ENCODE assay signal across 7 mouse cellular contexts in the genomic region with DNA sequence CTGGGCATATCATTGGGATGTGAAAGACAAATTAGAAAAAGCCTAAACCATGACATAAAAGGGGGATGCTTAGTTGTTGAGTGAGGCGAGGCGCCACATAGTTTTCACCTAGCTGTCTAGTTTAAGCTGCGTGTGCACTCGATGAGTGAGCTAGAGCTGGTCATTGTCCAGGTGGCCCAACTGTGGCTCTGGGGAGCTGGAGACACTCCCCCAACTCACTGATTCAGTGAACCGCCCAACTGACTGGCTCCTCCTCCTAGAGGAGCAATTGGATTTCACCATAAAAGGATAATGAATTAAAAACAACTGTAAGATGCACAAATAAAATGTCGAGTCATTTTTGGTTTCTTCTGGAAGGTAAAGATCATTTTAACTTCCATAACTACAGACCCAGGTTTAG. TPM values are rescaled to one million over a fixed set of nuclear protein-coding genes. Genes with fewer than 3 reads are reported as not detected.
DNase-seq lines count a peak whose midpoint lies in the region; ATAC-seq and TF ChIP-seq lines count a peak whose summit lies in the region.

No protein-coding gene starts in this region.

- H3K4me3 ChIP-seq in lung, embryonic 15.5 days = peak overlapping the region; percentile 92
- H3K4me3 ChIP-seq in cortical plate, adult 2 months (ENCODE audit: insufficient read depth, low read length) = peak overlapping the region; percentile 93
- H3K4me3 ChIP-seq in hindbrain, embryonic 13.5 days = peak overlapping the region; percentile 93
- peak overlapping the region; percentile 88 for H3K4me3 ChIP-seq in midbrain, postnatal 0 days (ENCODE audit: low read depth, low read length)

- 38% methylated on average over 6 of the region's 6 CpGs for WGBS in lung, embryonic 15.5 days
- 50% methylated on average over 6 of the region's 6 CpGs for WGBS in hindbrain, embryonic 13.5 days
- WGBS in midbrain, postnatal 0 days = 47% methylated on average over 6 of the region's 6 CpGs

- no peak for TF ChIP-seq POLR2A in cortical plate, adult 2 months (IDR thresholded peaks at IDR 0.05; ENCODE audit: extremely low read depth, insufficient read depth, low read length)

- no peaks in the 10 kb centered on the region for H3K36me3 ChIP-seq in lung, embryonic 15.5 days
- H3K36me3 ChIP-seq in hindbrain, embryonic 13.5 days = no peaks in the 10 kb centered on the region
- H3K36me3 ChIP-seq in midbrain, postnatal 0 days (ENCODE audit: insufficient read depth, low read length) = no peaks in the 10 kb centered on the region

- ATAC-seq in lung, embryonic 15.5 days (ENCODE audit: borderline replicate concordance, extremely low read depth, low FRiP score, low TSS enrichment) = no peak
- ATAC-seq in hindbrain, embryonic 13.5 days (ENCODE audit: low FRiP score) = no peak
- no peak for ATAC-seq in midbrain, postnatal 0 days (ENCODE audit: low FRiP score)

- H3K4me2 ChIP-seq in lung, embryonic 15.5 days = peak overlapping the region; percentile 63
- peak overlapping the region; percentile 79 for H3K4me2 ChIP-seq in hindbrain, embryonic 13.5 days
- peak overlapping the region; percentile 74 for H3K4me2 ChIP-seq in midbrain, postnatal 0 days (ENCODE audit: low read depth, low read length, poor library complexity, severe bottlenecking)

- no peak for TF ChIP-seq CTCF in cortical plate, adult 2 months (IDR thresholded peaks at IDR 0.05; ENCODE audit: extremely low read depth, insufficient read depth, low read length)
- TF ChIP-seq CTCF in midbrain, postnatal 0 days (IDR thresholded peaks at IDR 0.05) = no peak

- DNase-seq in lung, postnatal 36 days = no peak
- DNase-seq in midbrain, postnatal 0 days (ENCODE audit: low spot score) = no peak
- no peak for DNase-seq in frontal cortex, postnatal 10 days (ENCODE audit: low spot score in 2 of 2)
- DNase-seq in urinary bladder, postnatal 4 days (ENCODE audit: low spot score in 2 of 2) = no peak

- H3K27me3 ChIP-seq in lung, embryonic 15.5 days = no peaks in the 10 kb centered on the region
- no peaks in the 10 kb centered on the region for H3K27me3 ChIP-seq in hindbrain, embryonic 13.5 days
- no peaks in the 10 kb centered on the region for H3K27me3 ChIP-seq in midbrain, postnatal 0 days (ENCODE audit: insufficient read depth, low read length)

- H3K9ac ChIP-seq in lung, embryonic 15.5 days = no peak overlapping the region
- H3K9ac ChIP-seq in hindbrain, embryonic 13.5 days = peak overlapping the region; percentile 92
- H3K9ac ChIP-seq in midbrain, postnatal 0 days (replicated peaks; ENCODE audit: low read length, poor library complexity, severe bottlenecking) = peak overlapping the region; percentile 85; the same call in 1 of the 2 replicates

- no peak overlapping the region for H3K27ac ChIP-seq in lung, embryonic 15.5 days
- no peak overlapping the region for H3K27ac ChIP-seq in cortical plate, adult 2 months (ENCODE audit: insufficient read depth, low read length)
- H3K27ac ChIP-seq in hindbrain, embryonic 13.5 days = no peak overlapping the region
- no peak overlapping the region; the same call in 1 of the 2 replicates for H3K27ac ChIP-seq in midbrain, postnatal 0 days (ENCODE audit: low read depth, low read length)

- no peaks in the 10 kb centered on the region for H3K9me3 ChIP-seq in lung, embryonic 15.5 days
- no peaks in the 10 kb centered on the region for H3K9me3 ChIP-seq in hindbrain, embryonic 13.5 days
- no peaks in the 10 kb centered on the region for H3K9me3 ChIP-seq in midbrain, postnatal 0 days (ENCODE audit: low read length)

- H3K4me1 ChIP-seq in lung, embryonic 15.5 days = peaks cover 14% of the 10 kb centered on the region
- H3K4me1 ChIP-seq in cortical plate, adult 2 months (ENCODE audit: control insufficient read depth, insufficient read depth, low read length) = peaks cover 7% of the 10 kb centered on the region
- H3K4me1 ChIP-seq in hindbrain, embryonic 13.5 days (replicated peaks) = peaks cover 24% of the 10 kb centered on the region
- H3K4me1 ChIP-seq in midbrain, postnatal 0 days (ENCODE audit: insufficient read depth, low read length) = peaks cover 17% of the 10 kb centered on the region; the same call in 1 of the 2 replicates

RNA-seq across cellular contexts. Expression of gene Prepl, which starts 1.0 kb away (rescaled TPM):
- polyA plus RNA-seq in lung, embryonic 15.5 days (2015; fragmentation: Nextera tagmentation; extraction: Ambion mirVana) = 21.7 and 23.8 TPM in 2 replicates
- 259 and 262 TPM in 2 replicates for polyA plus RNA-seq in cortical plate, adult 2 months (2012; rRNA removed)
- 83.0 and 83.1 TPM in 2 replicates for polyA plus RNA-seq in hindbrain, embryonic 13.5 days (2015; fragmentation: Nextera tagmentation; extraction: Ambion mirVana)
- 111 and 149 TPM in 2 replicates for total RNA-seq in midbrain, postnatal 0 days (2014; rRNA removed)
- 150 and 151 TPM in 2 replicates for polyA plus RNA-seq in midbrain, postnatal 0 days (2015; fragmentation: Nextera tagmentation; extraction: Ambion mirVana)

RNA-seq across cellular contexts. Expression of gene Camkmt, which starts 1.3 kb away (rescaled TPM):
- 11.4 and 12.4 TPM in 2 replicates for polyA plus RNA-seq in lung, embryonic 15.5 days (2015; fragmentation: Nextera tagmentation; extraction: Ambion mirVana)
- 6.8 and 7.0 TPM in 2 replicates for polyA plus RNA-seq in cortical plate, adult 2 months (2012; rRNA removed)
- 18.3 and 18.7 TPM in 2 replicates for polyA plus RNA-seq in hindbrain, embryonic 13.5 days (2015; fragmentation: Nextera tagmentation; extraction: Ambion mirVana)
- total RNA-seq in midbrain, postnatal 0 days (2014; rRNA removed) = 6.1 and 12.6 TPM in 2 replicates
- polyA plus RNA-seq in midbrain, postnatal 0 days (2015; fragmentation: Nextera tagmentation; extraction: Ambion mirVana) = 21.4 and 21.5 TPM in 2 replicates
